Mouse (Mus musculus) ES-E14 (cell line): Measurements from ENCODE around the gene Gcc2. TPM values are rescaled to one million over a fixed set of nuclear protein-coding genes. Genes with fewer than 3 reads are reported as not detected.
"Not testable (repeated sequence)": the region's sequence is repeated elsewhere in the genome, so short reads cannot be mapped to it uniquely, and the experiment has no call there.

ENCODE experiments used
- DNase-seq: peaks from one replicate; pipeline ENCODE4 v3.0.0-alpha.2; 2013; ENCODE audit warnings: low read depth, low spot score
- H3K27ac ChIP-seq: 2 replicates; pipeline ENCODE4 v1.5.1; 2012; ENCODE audit warnings: low read depth, mild to moderate bottlenecking, low read length, moderate library complexity, mixed read lengths; ENCODE audit not compliant: poor library complexity, insufficient read depth, severe bottlenecking
- H3K36me3 ChIP-seq: 2 replicates; pipeline ENCODE4 v1.6.1; 2012; ENCODE audit warnings: mild to moderate bottlenecking, low read length, moderate library complexity, mixed read lengths; ENCODE audit not compliant: control insufficient read depth, poor library complexity, insufficient read depth, severe bottlenecking
- H3K4me1 ChIP-seq, 2 experiments: fragments of 150-350 bp in 1 of 2; sonication (generic) in 1 of 2; 2 replicates each; pipeline ENCODE4 v1.6.1; 2012; ENCODE audit warnings: low read length in 2 of 2, mild to moderate bottlenecking in 1 of 2, mixed read lengths in 1 of 2; ENCODE audit not compliant: control insufficient read depth in 2 of 2, insufficient read depth in 2 of 2, poor library complexity in 1 of 2
- H3K4me3 ChIP-seq, 2 experiments: fragments of 150-350 bp in 1 of 2; sonication (generic) in 1 of 2; 2 replicates each; pipeline ENCODE4 v1.5.1; 2012; ENCODE audit warnings: low read length in 2 of 2, low read depth in 1 of 2, mild to moderate bottlenecking in 1 of 2, mixed read lengths in 1 of 2; ENCODE audit not compliant: insufficient read depth in 1 of 2, poor library complexity in 1 of 2, severe bottlenecking in 1 of 2
- H3K9ac ChIP-seq: 2 replicates; pipeline ENCODE4 v1.6.1; 2012; ENCODE audit warnings: low read depth, mild to moderate bottlenecking, low read length, mixed read lengths; ENCODE audit not compliant: poor library complexity, insufficient read depth, severe bottlenecking
- H3K9me3 ChIP-seq: fragments of 150-350 bp; sonication (generic); 2 replicates; pipeline ENCODE4 v1.6.1; 2012; ENCODE audit warnings: low read depth, mild to moderate bottlenecking, low read length; ENCODE audit not compliant: control insufficient read depth, insufficient read depth
- HCFC1 ChIP-seq: IDR thresholded peaks from 2 replicates; pipeline ENCODE4 v1.6.1; 2012; ENCODE audit warnings: low read length, inconsistent platforms, borderline replicate concordance; ENCODE audit not compliant: insufficient read depth
- in situ Hi-C, 2 experiments: fragments of 600-800 bp; cut with MboI; formaldehyde crosslinking; loops; one replicate each; pipeline ENCODE4 v1.15.1; 2025; ENCODE audit warnings: low sequenced_read_pairs in 2 of 2, inconsistent platforms in 1 of 2; ENCODE audit not compliant: unreplicated experiment in 2 of 2
- total RNA-seq: library from RNA; depleted of rRNA; stranded (reverse); fragments of 300-350 nt; gene quantifications from 2 replicates; pipeline ENCODE4 v1.2.3, GENCODE M21; 2012

Gene Gcc2
- total RNA-seq, 1 experiment: 19.6 TPM

GRCm38 (mm10) chr10:58223972-58224805 lies 31.1 kb upstream of the Gcc2 start:
- in situ Hi-C loops: not testable (repeated sequence)

GRCm38 (mm10) chr10:58224827-58225785 lies 30.2 kb upstream of the Gcc2 start, which contains the start of gene AW822073:
Gene AW822073 (minus strand): TSS chr10:58224930.
- H3K9me3 ChIP-seq, in situ Hi-C loops, DNase-seq, H3K4me1 ChIP-seq, H3K9ac ChIP-seq, H3K36me3 ChIP-seq, H3K27ac ChIP-seq, H3K4me3 ChIP-seq: not testable (repeated sequence)

More at GRCm38 (mm10) chr10:58223972-58224805, 31.1 kb upstream of the Gcc2 start:
- not testable (repeated sequence) for H3K36me3 ChIP-seq, H3K9ac ChIP-seq, H3K9me3 ChIP-seq, H3K4me3 ChIP-seq, H3K27ac ChIP-seq, DNase-seq, H3K4me1 ChIP-seq
- TF ChIP-seq HCFC1: 0 out of 2 replicates have a peak, but pooled peaks have one; percentile 26

GRCm38 (mm10) chr10:58226357-58226756 lies 28.9 kb upstream of the Gcc2 start:
- H3K9me3 ChIP-seq, in situ Hi-C loops, H3K4me3 ChIP-seq, H3K27ac ChIP-seq, DNase-seq, H3K4me1 ChIP-seq, H3K9ac ChIP-seq, H3K36me3 ChIP-seq: not testable (repeated sequence)

- H3K9ac ChIP-seq, H3K36me3 ChIP-seq, DNase-seq, H3K4me1 ChIP-seq, H3K27ac ChIP-seq, in situ Hi-C loops, H3K4me3 ChIP-seq, H3K9me3 ChIP-seq: not testable (repeated sequence)
These were observed 27.5 kb upstream of the Gcc2 start for GRCm38 (mm10) chr10:58227798-58228197.

- H3K9ac ChIP-seq, DNase-seq, H3K4me1 ChIP-seq, H3K36me3 ChIP-seq, H3K9me3 ChIP-seq, H3K4me3 ChIP-seq, H3K27ac ChIP-seq, in situ Hi-C loops: not testable (repeated sequence)
These were observed 25.3 kb upstream of the Gcc2 start for GRCm38 (mm10) chr10:58230021-58230420.

GRCm38 (mm10) chr10:58231088-58231487 lies 24.2 kb upstream of the Gcc2 start:
- DNase-seq, in situ Hi-C loops, H3K4me1 ChIP-seq, H3K4me3 ChIP-seq, H3K27ac ChIP-seq, H3K9me3 ChIP-seq, H3K9ac ChIP-seq, H3K36me3 ChIP-seq: not testable (repeated sequence)
